8 mouse cellular contexts compared by ENCODE assay signal in genomic region chr6:50776931-50777495, GRCm38 (mm10).
DNase-seq lines count a peak whose midpoint lies in the region; TF ChIP-seq lines count a peak whose summit lies in the region.

No protein-coding gene starts in this region.

- H3K27ac ChIP-seq in gastrocnemius, adult 2 months = peak overlapping the region; percentile 28
- H3K27ac ChIP-seq in layer of hippocampus, adult 2 months = peak overlapping the region; percentile 91

- no peak for DNase-seq in gastrocnemius, adult 2 months
- DNase-seq in gastrocnemius, postnatal 25 days = no peak
- DNase-seq in cerebellum, postnatal 14 days = peak; percentile 49 to 51
- DNase-seq in frontal cortex, postnatal 14 days (ENCODE audit: low spot score in 2 of 2) = peak; percentile 60 to 69
- peak; percentile 67 to 87 for DNase-seq in layer of hippocampus, adult 2 months (ENCODE audit: low spot score in 2 of 2)
- peak; percentile 9 for DNase-seq in lung, postnatal 14 days
- DNase-seq in right cerebral cortex, postnatal 36 days (ENCODE audit: low spot score in 2 of 2) = peak; percentile 71 to 78
- DNase-seq in gastrocnemius, postnatal 14 days = no peak

- TF ChIP-seq CTCF in gastrocnemius, adult 2 months (IDR thresholded peaks at IDR 0.05) = no peak
- TF ChIP-seq CTCF in layer of hippocampus, adult 2 months (conservative IDR thresholded peaks at IDR 0.05) = no peak

- peak overlapping the region; percentile 33 for H3K4me3 ChIP-seq in gastrocnemius, adult 2 months
- H3K4me3 ChIP-seq in layer of hippocampus, adult 2 months = peak overlapping the region; percentile 38; the same call in 1 of the 2 replicates

- intact Hi-C loops in gastrocnemius, adult 2 months (cut with DNase I) = no loop called here
- intact Hi-C loops in gastrocnemius, postnatal 14 days (cut with DNase I; ENCODE audit: low total_unique reads) = no loop called here

Comparison
In these comparisons a context has a peak if more than half of its experiments do, and no peak if none do; other contexts are left out.
1. DNase-seq: peak in cerebellum, postnatal 14 days (2 of 2), frontal cortex, postnatal 14 days (2 of 2), layer of hippocampus, adult 2 months (2 of 2), lung, postnatal 14 days (single experiment) and right cerebral cortex, postnatal 36 days (2 of 2); none in gastrocnemius, adult 2 months (single experiment), gastrocnemius, postnatal 25 days (single experiment) and gastrocnemius, postnatal 14 days (single experiment).